Comparison of ENCODE assay signal across 8 mouse cellular contexts in genomic region chr6:127151565-127152105, GRCm38 (mm10). TPM values are rescaled to one million over a fixed set of nuclear protein-coding genes. Genes with fewer than 3 reads are reported as not detected.
A peak's percentile ranks its signal among the peaks of the same experiment; 100 is the strongest.
DNase-seq lines count a peak whose midpoint lies in the region; TF ChIP-seq lines count a peak whose summit lies in the region.

No protein-coding gene starts in this region.

- peak overlapping the region; percentile 80 for H3K27ac ChIP-seq in gastrocnemius, adult 2 months

- DNase-seq in gastrocnemius, adult 2 months: peak; percentile 44
- DNase-seq in gastrocnemius, adult 8-10 months (ENCODE audit: low spot score in 2 of 2): no peak
- DNase-seq in brain, embryonic 14.5 days (ENCODE audit: low read depth): peak; percentile 71
- DNase-seq in heart, adult 9 months (ENCODE audit: low spot score in 2 of 2): peak; percentile 52 to 63
- peak; percentile 27 for DNase-seq in kidney, adult 9 months
- peak; percentile 75 for DNase-seq in lung, postnatal 10 days
- DNase-seq in retina, postnatal 1 day: peak; percentile 57
- no peak for DNase-seq in frontal cortex, postnatal 14 days (ENCODE audit: low spot score in 2 of 2)

- TF ChIP-seq POLR2A in brain, embryonic 14.5 days (IDR thresholded peaks at IDR 0.05; ENCODE audit: borderline replicate concordance, extremely low read depth, insufficient read depth, insufficient read length, poor library complexity, severe bottlenecking): no peak

- no peak for TF ChIP-seq CTCF in gastrocnemius, adult 2 months (IDR thresholded peaks at IDR 0.05)
- no peak for TF ChIP-seq CTCF in brain, embryonic 14.5 days (IDR thresholded peaks at IDR 0.05; ENCODE audit: borderline replicate concordance, extremely low read depth, insufficient read depth, insufficient read length)

- H3K4me3 ChIP-seq in gastrocnemius, adult 2 months: peak overlapping the region; percentile 80

- intact Hi-C loops in gastrocnemius, adult 2 months (cut with DNase I): no loop called here

RNA-seq across cellular contexts. Expression of gene Ccnd2, which starts 0.4 kb away (rescaled TPM):
- total RNA-seq in gastrocnemius, adult 2 months (2021): 10 to 100 TPM in 1 of 2 experiments, 1 to 10 TPM in 1; 6.9 to 16.6 TPM
- 10 to 100 TPM in 2 of 4 experiments, 1 to 10 TPM in 2; 5.0 to 16.2 (median 9.6) TPM for total RNA-seq in gastrocnemius, adult 8-10 months (2022)
- 125 and 131 TPM in 2 replicates for polyA plus RNA-seq in brain, embryonic 14.5 days (2012; rRNA removed)

RNA-seq across cellular contexts. Expression of gene Tigar, which starts 42.3 kb away (rescaled TPM):
- 100 to 1,000 TPM in 1 of 2 experiments, 10 to 100 TPM in 1; 76.6 to 103 TPM for total RNA-seq in gastrocnemius, adult 2 months (2021)
- total RNA-seq in gastrocnemius, adult 8-10 months (2022): 100 to 1,000 TPM; 119 to 144 (median 138) TPM
- polyA plus RNA-seq in brain, embryonic 14.5 days (2012; rRNA removed): 11.6 and 12.1 TPM in 2 replicates

Comparison
In these comparisons a context has a peak if more than half of its experiments do, and no peak if none do; other contexts are left out.
1. DNase-seq: peak in gastrocnemius, adult 2 months (single experiment), brain, embryonic 14.5 days (single experiment), heart, adult 9 months (2 of 2), kidney, adult 9 months (single experiment), lung, postnatal 10 days (single experiment) and retina, postnatal 1 day (single experiment); none in gastrocnemius, adult 8-10 months (0 of 2) and frontal cortex, postnatal 14 days (0 of 2).